Mouse (Mus musculus) spleen, postnatal 14 days (tissue): ENCODE measurements around the gene Notch2.
"Not testable (repeated sequence)": the region's sequence is repeated elsewhere in the genome, so short reads cannot be mapped to it uniquely, and the experiment has no call there.

Experiments
- DNase-seq, 2 experiments: peaks; one replicate each; pipeline ENCODE4 v3.0.0; 2021 to 2022; ENCODE audit warnings: low spot score in 2 of 2

Notch2 gene

DNA sequence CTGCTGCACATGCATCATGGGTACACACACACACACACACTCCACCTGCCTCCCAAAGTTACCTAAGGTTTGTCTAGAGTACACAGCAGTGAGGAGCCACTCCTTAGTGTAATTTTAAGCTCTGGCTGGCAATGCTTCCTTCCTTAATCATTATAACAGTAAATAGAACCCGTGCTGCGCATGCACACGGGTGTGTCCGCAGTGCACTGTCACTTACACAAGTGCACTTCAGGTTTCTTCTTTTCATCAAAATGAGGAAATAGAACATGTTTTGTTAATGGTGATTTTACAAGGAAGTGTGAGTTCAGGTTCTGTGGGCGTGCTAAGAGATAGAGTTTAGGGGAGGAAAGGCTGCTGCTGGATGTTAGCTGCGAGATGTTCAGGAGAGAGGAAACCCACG is 17.8 kb downstream of the Notch2 start:
- no peak for DNase-seq

DNA sequence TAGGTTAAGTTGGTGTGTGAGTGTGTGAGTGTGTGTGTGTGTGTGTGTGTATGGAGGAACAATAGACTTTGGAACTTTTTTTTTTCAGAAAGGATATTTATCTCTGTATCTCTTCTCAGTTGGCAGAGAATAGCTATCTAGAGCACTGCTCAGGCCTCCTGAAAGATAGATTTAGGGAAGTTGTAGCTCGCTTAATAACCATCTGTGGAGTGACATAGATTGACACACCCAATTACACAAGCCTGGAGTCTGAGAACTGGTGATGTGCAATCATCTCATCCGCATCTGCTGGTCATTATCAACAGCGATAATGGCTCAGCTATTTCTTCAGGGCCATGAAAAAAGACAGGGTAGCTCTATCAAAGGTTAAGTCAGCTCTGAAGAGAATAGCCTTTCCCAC is 18.9 kb downstream of the Notch2 start:
- no peak for DNase-seq

DNA sequence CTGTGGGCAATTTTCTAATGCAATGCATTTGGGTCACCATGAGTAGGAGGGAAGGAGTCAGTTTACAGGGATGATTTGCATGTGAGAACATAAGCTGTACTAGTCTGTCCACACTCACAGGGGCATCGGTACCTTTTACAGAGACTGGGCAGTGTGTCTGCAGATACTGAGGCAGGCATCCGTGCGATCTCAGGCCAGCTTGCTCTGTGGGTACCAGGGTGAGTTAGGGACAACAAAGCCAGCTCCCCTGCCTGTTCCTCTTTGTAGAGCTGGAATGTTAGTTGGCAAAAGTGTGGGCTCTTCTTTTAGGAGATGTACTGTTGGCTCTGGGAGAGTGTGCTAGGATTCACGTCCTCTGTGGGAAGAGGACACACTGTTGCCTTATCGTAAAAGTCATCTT is 19.6 kb downstream of the Notch2 start:
- no peak for DNase-seq

GRCm38 (mm10) chr3:98034622-98035593 is 21.6 kb downstream of the Notch2 start:
- no peak for DNase-seq

- DNase-seq: no peak
Observed at GRCm38 (mm10) chr3:98036161-98036560, 22.8 kb downstream of the Notch2 start.

DNA sequence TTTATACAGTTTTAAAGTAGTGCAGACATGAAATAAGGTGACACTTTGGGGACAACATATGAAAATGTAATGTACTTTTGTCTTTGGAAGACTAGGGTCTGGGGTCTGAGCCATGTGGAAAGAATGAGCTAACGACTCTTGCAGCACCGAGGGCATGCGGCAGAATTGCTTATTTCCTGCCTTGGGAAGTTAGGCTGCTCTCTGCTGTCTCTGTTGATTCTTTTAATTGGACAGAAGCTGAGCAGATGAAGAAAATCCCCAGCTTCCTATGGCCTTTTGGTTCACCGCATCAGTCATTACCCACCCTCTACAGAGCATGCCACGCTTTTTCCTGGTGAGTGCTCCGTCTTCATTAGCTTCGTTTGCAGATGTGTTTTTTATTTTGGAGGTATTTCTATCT is 23.8 kb downstream of the Notch2 start:
- DNase-seq: no peak

- DNase-seq: no peak
Observed at GRCm38 (mm10) chr3:98038658-98039057, 25.3 kb downstream of the Notch2 start.

DNA sequence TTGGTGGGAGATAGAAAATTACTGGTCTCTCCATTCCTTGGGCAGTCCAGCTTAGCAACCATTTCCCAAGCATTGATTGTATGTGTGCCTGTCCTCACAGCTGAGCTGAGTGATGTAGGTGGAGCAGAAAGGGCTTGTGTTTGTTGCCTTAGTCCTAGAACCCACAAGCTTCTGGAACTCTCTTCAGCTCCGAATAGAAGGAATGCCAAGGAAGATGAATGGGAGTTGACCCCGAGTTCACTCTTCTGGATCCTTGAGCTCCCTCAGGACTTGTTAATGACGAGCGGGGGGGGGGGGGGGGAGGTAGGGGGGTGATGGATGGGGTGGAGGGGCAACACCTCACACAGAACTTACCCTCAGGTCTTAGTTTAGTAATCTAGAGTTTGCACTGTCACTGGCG is 25.9 kb downstream of the Notch2 start:
- DNase-seq: no peak

DNA sequence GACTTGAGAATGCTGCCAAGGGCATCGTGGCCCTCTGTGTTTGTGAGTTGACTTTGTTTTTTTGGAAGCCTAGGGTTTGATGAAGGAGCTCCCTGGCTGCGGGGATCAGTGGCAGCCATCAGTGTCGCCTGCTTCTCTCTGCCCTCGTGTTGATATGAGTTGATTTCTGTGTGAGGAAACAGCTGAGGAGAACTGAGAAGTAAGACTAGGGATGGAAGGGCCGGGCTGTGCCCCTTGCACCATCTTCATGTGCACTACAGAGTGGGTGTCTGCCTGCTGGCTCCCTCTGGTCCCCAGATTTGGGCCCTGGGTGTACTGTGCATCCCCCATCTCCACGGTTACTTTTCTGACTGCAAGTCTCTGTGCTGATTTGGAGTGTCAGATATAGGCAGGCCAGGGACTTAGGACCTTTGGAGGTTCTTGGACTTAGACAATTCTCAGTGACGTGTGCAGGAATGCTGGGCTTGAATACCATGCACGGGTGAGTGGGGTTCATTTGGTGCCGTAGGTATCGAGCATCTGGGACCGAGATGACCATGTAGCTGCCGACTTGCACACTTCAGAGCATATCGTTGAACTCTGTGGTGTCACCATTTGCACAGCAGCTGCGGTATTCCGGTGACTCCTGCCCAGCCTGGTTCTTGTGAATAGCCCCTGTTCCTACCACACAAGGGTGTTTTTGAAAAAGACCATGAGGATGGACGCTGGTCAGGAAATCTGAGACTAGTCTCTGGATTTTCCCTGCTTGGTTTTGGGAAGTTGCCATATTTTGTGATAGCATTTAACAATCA is 26.5 kb downstream of the Notch2 start:
- DNase-seq: no peak

GRCm38 (mm10) chr3:98040836-98041235 is 27.5 kb downstream of the Notch2 start:
- DNase-seq: no peak

GRCm38 (mm10) chr3:98042301-98042700 is 29.0 kb downstream of the Notch2 start:
- no peak for DNase-seq

- DNase-seq: no peak
Observed at GRCm38 (mm10) chr3:98042955-98043456, 29.7 kb downstream of the Notch2 start.

DNA sequence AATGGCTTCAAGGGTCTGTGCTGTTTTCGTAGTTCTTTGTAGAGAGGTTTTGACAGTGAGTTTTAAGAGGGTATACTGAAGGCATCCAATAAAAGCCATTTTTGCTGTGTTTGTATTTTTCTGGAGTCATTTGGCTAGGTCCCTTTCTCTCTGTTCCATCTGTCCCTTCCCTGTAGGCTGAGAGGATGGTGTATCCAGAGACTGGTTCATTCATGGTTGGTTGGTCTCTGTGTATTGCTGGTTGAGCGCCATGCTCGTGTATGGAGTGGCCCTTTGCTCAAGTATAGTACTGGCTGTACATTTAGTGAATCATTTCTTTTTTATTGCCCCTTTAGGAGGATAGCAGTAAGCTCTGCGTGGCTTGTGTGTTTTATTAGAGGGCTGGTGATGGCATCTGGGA is 30.3 kb downstream of the Notch2 start:
- DNase-seq: no peak

GRCm38 (mm10) chr3:98044768-98045368 is 31.5 kb downstream of the Notch2 start:
- DNase-seq: no peak

DNA sequence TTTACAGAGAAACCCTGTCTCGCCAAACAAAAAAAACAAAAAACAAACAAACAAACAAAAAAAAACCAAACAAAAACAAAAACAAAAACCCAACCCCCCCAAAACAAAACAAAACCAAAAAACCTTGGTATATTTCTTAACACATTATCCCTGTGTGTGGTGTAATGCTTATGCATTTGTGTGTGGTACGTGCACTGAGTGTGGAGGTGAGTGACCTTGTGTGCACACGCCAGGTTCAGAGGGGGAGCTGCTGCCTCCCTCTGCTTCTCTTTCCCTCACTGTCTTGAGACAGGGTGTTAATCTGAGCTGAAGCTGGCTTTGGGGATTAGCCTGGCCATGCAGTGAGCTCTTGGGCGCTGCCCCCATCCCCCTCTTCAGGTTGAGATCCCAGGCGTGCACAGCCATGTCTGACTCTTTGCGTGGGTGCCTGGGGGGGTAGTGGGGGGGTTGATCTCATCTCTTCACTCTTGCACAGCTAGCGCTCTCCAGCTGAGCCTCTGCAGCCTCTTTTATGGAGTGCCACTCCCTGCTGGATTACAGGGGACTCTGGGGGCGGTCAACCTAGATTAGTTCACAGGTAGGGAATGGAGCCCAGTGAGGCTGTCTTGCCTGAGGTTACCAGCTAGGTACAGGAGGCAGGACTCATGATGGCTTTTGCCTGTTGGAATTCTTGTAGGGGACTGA is 32.3 kb downstream of the Notch2 start:
- no peak for DNase-seq

- peak in 1 of 2 experiments; percentile 17 for DNase-seq
Observed at GRCm38 (mm10) chr3:98046305-98046704, 33.0 kb downstream of the Notch2 start.

DNA sequence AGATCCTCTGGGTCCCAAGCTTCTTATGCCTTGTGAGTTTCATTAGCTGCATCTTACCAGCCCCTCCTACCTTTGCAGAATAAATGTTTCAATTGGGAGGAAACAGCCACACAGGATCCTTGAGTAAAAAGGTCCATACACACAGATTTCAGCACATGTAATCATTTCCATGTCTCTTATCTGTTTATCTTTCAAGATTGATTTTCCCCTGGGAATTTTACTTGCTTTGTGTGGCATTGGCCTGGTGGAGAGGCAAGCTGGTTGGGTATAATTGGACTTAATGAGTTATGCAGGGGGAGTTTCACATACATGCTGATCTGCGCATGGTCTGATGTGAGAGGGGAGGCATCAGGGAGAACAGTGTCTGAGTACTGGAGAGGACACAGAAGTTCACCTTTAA is 36.3 kb downstream of the Notch2 start:
- no peak for DNase-seq

- not testable (repeated sequence) for DNase-seq
Observed at GRCm38 (mm10) chr3:98050086-98050485, 36.8 kb downstream of the Notch2 start.

DNA sequence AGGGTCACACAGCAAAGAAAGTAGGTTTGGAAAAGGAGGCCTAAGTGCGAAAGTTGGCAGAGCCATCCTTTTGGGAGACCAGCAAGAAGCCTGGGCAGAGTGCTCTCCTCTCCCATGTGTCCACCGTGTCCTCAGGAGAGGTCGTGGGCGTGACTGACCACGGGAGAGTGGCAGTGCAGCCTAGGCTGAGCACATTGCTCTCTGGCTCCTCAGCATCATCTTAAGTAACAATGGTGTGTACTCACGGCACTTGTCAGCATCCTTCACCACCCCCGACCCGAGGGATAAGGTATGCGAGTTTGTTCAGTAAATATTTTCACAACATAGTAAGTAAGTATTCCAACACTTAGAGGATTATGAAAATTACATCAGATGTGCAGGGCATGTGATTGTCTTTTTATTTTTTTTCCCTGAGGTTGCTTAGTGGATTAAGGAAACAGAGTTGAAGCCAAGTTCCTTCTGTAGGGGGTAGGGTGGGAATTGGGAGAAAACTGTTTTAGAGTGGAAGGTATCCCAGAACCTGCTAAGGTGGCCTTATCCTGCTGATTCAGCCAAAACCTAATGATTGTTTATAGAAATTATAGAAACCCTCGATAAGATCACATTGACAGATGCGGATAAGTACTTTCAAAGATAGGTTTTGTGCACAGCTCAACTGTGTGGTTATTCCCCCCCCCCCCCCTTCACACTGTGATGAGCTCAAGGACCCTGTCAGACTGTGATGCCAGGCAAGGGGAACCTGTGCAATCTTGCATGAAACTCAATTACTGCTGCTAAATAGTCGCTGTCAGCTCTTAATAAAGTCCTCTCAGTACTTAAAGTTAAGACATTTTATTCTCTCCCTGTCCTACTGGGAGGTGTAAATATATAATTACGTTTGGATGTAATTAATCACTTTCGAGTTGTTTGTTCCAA is 37.4 kb downstream of the Notch2 start:
- no peak for DNase-seq

GRCm38 (mm10) chr3:98051407-98051968 is 38.2 kb downstream of the Notch2 start:
- DNase-seq: no peak
